Comparison of ENCODE assay signal across 21 mouse cellular contexts in the genomic region with DNA sequence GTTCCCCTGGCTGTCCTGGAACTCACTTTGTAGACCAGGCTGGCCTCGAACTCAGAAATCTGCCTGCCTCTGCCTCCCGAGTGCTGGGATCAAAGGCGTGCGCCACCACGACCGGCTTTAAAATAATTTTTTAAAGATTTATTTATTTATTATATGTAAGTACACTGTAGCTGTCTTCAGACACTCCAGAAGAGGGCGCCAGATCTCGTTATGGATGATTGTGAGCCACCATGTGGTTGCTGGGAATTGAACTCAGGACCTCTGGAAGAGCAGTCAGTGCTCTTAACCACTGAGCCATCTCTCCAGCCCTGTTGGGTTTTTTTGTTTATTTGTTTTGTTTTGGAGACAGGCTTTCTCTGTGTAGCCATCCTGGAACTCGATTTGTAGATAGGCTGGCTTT. TPM values are rescaled to one million over a fixed set of nuclear protein-coding genes. Genes with fewer than 3 reads are reported as not detected.
DNase-seq lines count a peak whose midpoint lies in the region; ATAC-seq and TF ChIP-seq lines count a peak whose summit lies in the region.
"Not testable (repeated sequence)": the region's sequence is repeated elsewhere in the genome, so short reads cannot be mapped to it uniquely, and the experiment has no call there.
"Had no signal": no experiment of that assay in that cellular context is flagged by ENCODE, and none has a peak within 500 bp of the region (broad histone marks: within the 10 kb centered on the region; RNA-seq: fewer than 3 reads in every experiment).

No protein-coding gene starts in this region.

- not testable (repeated sequence) for H3K9ac ChIP-seq in intestine, postnatal 0 days (ENCODE audit: low read depth, low read length)

- ATAC-seq in intestine, postnatal 0 days = not testable (repeated sequence)

- TF ChIP-seq CTCF in gastrocnemius, adult 2 months (IDR thresholded peaks at IDR 0.05) = peak; percentile 40
- TF ChIP-seq CTCF in intestine, postnatal 0 days (IDR thresholded peaks at IDR 0.05; ENCODE audit: low read depth) = 0 out of 2 replicates have a peak, but pooled peaks have one; percentile 27
- TF ChIP-seq CTCF in left cerebral cortex, adult 2 months (IDR thresholded peaks at IDR 0.05) = peak; percentile 41

- not testable (repeated sequence) for H3K27me3 ChIP-seq in intestine, postnatal 0 days (replicated peaks; ENCODE audit: control insufficient read depth, insufficient read depth, low read length)

- H3K36me3 ChIP-seq in intestine, postnatal 0 days (ENCODE audit: control insufficient read depth, insufficient read depth) = peaks cover 11% of the 10 kb centered on the region; the same call in 1 of the 2 replicates

- H3K4me2 ChIP-seq in intestine, postnatal 0 days (replicated peaks; ENCODE audit: low read depth) = not testable (repeated sequence)

- intact Hi-C loops in gastrocnemius, adult 2 months (cut with DNase I) = not testable (repeated sequence)
- intact Hi-C loops in left cerebral cortex, adult 2 months (cut with DNase I) = loop anchor here (5.0 to 10.0 kb wide), 3 partner anchors 87 to 312 kb away; a partner anchor contains a TSS

- DNase-seq in CD4-positive, CD25-positive, alpha-beta regulatory T cell, adult 2 months (ENCODE audit: low read depth, low spot score) = peak; percentile 27
- not testable (repeated sequence) for DNase-seq in gastrocnemius, adult 2 months; left cerebral cortex, adult 2 months (ENCODE audit: extremely low spot score in 1 of 2, low spot score in 2 of 2)
- DNase-seq in naive thymus-derived CD4-positive, alpha-beta T cell, adult 2 months (ENCODE audit: low read depth) = peak; percentile 32
- DNase-seq in thymus, postnatal 4 days = peak; percentile 40

- WGBS in intestine, postnatal 0 days = 87% methylated on average over 9 of the region's 9 CpGs

- not testable (repeated sequence) for H3K9me3 ChIP-seq in intestine, postnatal 0 days (ENCODE audit: control insufficient read depth)

- H3K4me3 ChIP-seq in gastrocnemius, adult 2 months; intestine, postnatal 0 days (ENCODE audit: low read depth, low read length); left cerebral cortex, adult 2 months: not testable (repeated sequence)

- not testable (repeated sequence) for H3K4me1 ChIP-seq in intestine, postnatal 0 days (replicated peaks; ENCODE audit: control insufficient read depth, insufficient read depth, low read length)

- not testable (repeated sequence) for H3K27ac ChIP-seq in gastrocnemius, adult 2 months; intestine, postnatal 0 days (ENCODE audit: low read depth, low read length); left cerebral cortex, adult 2 months

RNA-seq across cellular contexts. Expression of a gene that starts 2.8 kb away (rescaled TPM):
- total RNA-seq in gastrocnemius, adult 2 months (2021) = 10 to 100 TPM; 33.7 to 47.8 TPM
- polyA plus RNA-seq in intestine, postnatal 0 days (2015; fragmentation: Nextera tagmentation; extraction: Ambion mirVana) = 63.6 and 67.2 TPM in 2 replicates
- 10 to 100 TPM; 60.6 to 61.7 TPM for total RNA-seq in left cerebral cortex, adult 2 months (2021)

RNA-seq across cellular contexts. Expression of a gene that starts 10.4 kb away (rescaled TPM):
- 10 to 100 TPM in 1 of 2 experiments, 1 to 10 TPM in 1; 8.1 to 10.5 TPM for total RNA-seq in gastrocnemius, adult 2 months (2021)
- polyA plus RNA-seq in intestine, postnatal 0 days (2015; fragmentation: Nextera tagmentation; extraction: Ambion mirVana) = 4.1 and 4.4 TPM in 2 replicates
- 1 to 10 TPM; 4.5 to 7.5 TPM for total RNA-seq in left cerebral cortex, adult 2 months (2021)

RNA-seq across cellular contexts. Expression of a gene that starts 24.3 kb away (rescaled TPM):
- total RNA-seq in gastrocnemius, adult 2 months (2021) = under 1 TPM; 0.26 to 0.70 TPM
- not detected in 2 replicates for polyA plus RNA-seq in intestine, postnatal 0 days (2015; fragmentation: Nextera tagmentation; extraction: Ambion mirVana)
- total RNA-seq in left cerebral cortex, adult 2 months (2021) = under 1 TPM in 1 of 2 experiments, not detected in 1; 0.61 TPM
- total RNA-seq: adrenal gland, adult 18-20 months; gastrocnemius, postnatal 14 days; gastrocnemius, postnatal 4 days; heart, postnatal 10 days had no signal
- polyA plus RNA-seq: CD4-positive, CD25-positive, alpha-beta regulatory T cell, adult 4 months; embryonic facial prominence, embryonic 11.5 days; embryonic facial prominence, embryonic 14.5 days; forebrain, embryonic 10.5 days; forebrain, embryonic 13.5 days; forebrain, embryonic 16.5 days; heart, embryonic 12.5 days; heart, embryonic 15.5 days; hindbrain, embryonic 10.5 days; hindbrain, embryonic 13.5 days; inflammation-experienced regulatory T-cells, adult 6 months had no signal

RNA-seq across cellular contexts. Expression of a gene that starts 28.0 kb away (rescaled TPM):
- 1 to 10 TPM in 1 of 2 experiments, under 1 TPM in 1; 0.41 to 1.1 TPM for total RNA-seq in gastrocnemius, adult 2 months (2021)
- polyA plus RNA-seq in intestine, postnatal 0 days (2015; fragmentation: Nextera tagmentation; extraction: Ambion mirVana) = 21.2 and 21.5 TPM in 2 replicates
- 1 to 10 TPM; 5.3 to 7.4 TPM for total RNA-seq in left cerebral cortex, adult 2 months (2021)
- polyA plus RNA-seq: CD4-positive, CD25-positive, alpha-beta regulatory T cell, adult 4 months; inflammation-experienced regulatory T-cells, adult 6 months had no signal
